Mouse (Mus musculus) cerebellum, postnatal 36 days (tissue): ENCODE measurements around the gene Crb1.
"Not testable (repeated sequence)": the region's sequence is repeated elsewhere in the genome, so short reads cannot be mapped to it uniquely, and the experiment has no call there.

Experiments
- DNase-seq, 2 experiments: peaks; one replicate each; pipeline ENCODE4 v3.0.0; 2021 to 2022; ENCODE audit warnings: mixed read lengths in 2 of 2

Crb1 gene

GRCm38 (mm10) chr1:139328286-139328685 lies 48.6 kb downstream of the Crb1 start:
- DNase-seq = no peak

GRCm38 (mm10) chr1:139325378-139325777 lies 51.5 kb downstream of the Crb1 start:
- DNase-seq = no peak

- no peak for DNase-seq
Measured at GRCm38 (mm10) chr1:139319798-139320197, 57.1 kb downstream of the Crb1 start.

- DNase-seq = no peak
Measured at GRCm38 (mm10) chr1:139314297-139314874, 62.5 kb downstream of the Crb1 start.

- DNase-seq = no peak
Measured at GRCm38 (mm10) chr1:139308915-139309314, 68.0 kb downstream of the Crb1 start.

- not testable (repeated sequence) for DNase-seq
Measured at GRCm38 (mm10) chr1:139302519-139302918, 74.4 kb downstream of the Crb1 start.

- DNase-seq = no peak
Measured at GRCm38 (mm10) chr1:139301830-139302229, 75.1 kb downstream of the Crb1 start.

GRCm38 (mm10) chr1:139292023-139292422 lies 84.9 kb downstream of the Crb1 start:
- DNase-seq = no peak

GRCm38 (mm10) chr1:139291593-139291992 lies 85.3 kb downstream of the Crb1 start:
- no peak for DNase-seq

GRCm38 (mm10) chr1:139276619-139277320 lies 100.1 kb downstream of the Crb1 start:
- no peak for DNase-seq

- DNase-seq = peak; percentile 8 to 49
Measured at GRCm38 (mm10) chr1:139267844-139268243, 109.1 kb downstream of the Crb1 start.

GRCm38 (mm10) chr1:139264245-139264644 lies 112.7 kb downstream of the Crb1 start:
- no peak for DNase-seq

- no peak for DNase-seq
Measured at GRCm38 (mm10) chr1:139263158-139263557, 113.7 kb downstream of the Crb1 start.

- no peak for DNase-seq
Measured at GRCm38 (mm10) chr1:139255581-139255980, 121.3 kb downstream of the Crb1 start.

GRCm38 (mm10) chr1:139252041-139252440 lies 124.9 kb downstream of the Crb1 start:
- no peak for DNase-seq

- no peak for DNase-seq
Measured at GRCm38 (mm10) chr1:139249159-139249558, 127.7 kb downstream of the Crb1 start.

GRCm38 (mm10) chr1:139246723-139247380 lies 130.0 kb downstream of the Crb1 start:
- no peak for DNase-seq

GRCm38 (mm10) chr1:139236794-139237193 lies 140.1 kb downstream of the Crb1 start:
- no peak for DNase-seq

GRCm38 (mm10) chr1:139234611-139235568 lies 142.0 kb downstream of the Crb1 start:
- no peak for DNase-seq

GRCm38 (mm10) chr1:139232636-139233035 lies 144.3 kb downstream of the Crb1 start:
- no peak for DNase-seq

GRCm38 (mm10) chr1:139224309-139224949 lies 152.5 kb downstream of the Crb1 start:
- DNase-seq = no peak

- no peak for DNase-seq
Measured at GRCm38 (mm10) chr1:139223804-139224203, 153.1 kb downstream of the Crb1 start.
